Comparison of ENCODE assay signal across 25 mouse cellular contexts in genomic region chr9:28617666-28618065, GRCm38 (mm10).
DNase-seq lines count a peak whose midpoint lies in the region; ATAC-seq and TF ChIP-seq lines count a peak whose summit lies in the region.
"Had no signal": no experiment of that assay in that cellular context is flagged by ENCODE, and none has a peak within 500 bp of the region (broad histone marks: within the 10 kb centered on the region; RNA-seq: fewer than 3 reads in every experiment).

No protein-coding gene starts in this region.

- DNase-seq in left cerebral cortex, adult 2 months (ENCODE audit: extremely low spot score in 1 of 2, low spot score in 2 of 2): no peak
- no peak for DNase-seq in left cerebral cortex, postnatal 4 days
- peak; percentile 73 to 96 for DNase-seq in cerebellum, adult 2 months
- peak; percentile 73 to 75 for DNase-seq in cerebellum, postnatal 10 days
- DNase-seq in right cerebral cortex, postnatal 10 days (ENCODE audit: low spot score in 2 of 2): no peak
- no peak for DNase-seq in kidney, adult 9 months
- DNase-seq: adrenal gland, adult 2 months; adrenal gland, postnatal 25 days; embryo, embryonic 11 days; gastrocnemius, adult 2 months; gastrocnemius, postnatal 36 days; heart, adult 11 months; heart, postnatal 4 days; kidney, adult 18-20 months had no signal

- WGBS in cerebellum, adult 2 months: 8% methylated on average over 1 of the region's 1 CpGs

- TF ChIP-seq POLR2A in cerebellum, adult 2 months (IDR thresholded peaks at IDR 0.05; ENCODE audit: borderline replicate concordance, insufficient read depth, low read length): no peak

- no peaks in the 10 kb centered on the region for H3K27me3 ChIP-seq in cerebellum, adult 2 months (ENCODE audit: control insufficient read depth, insufficient read depth, low read length)
- H3K27me3 ChIP-seq: CH12.LX; embryonic facial prominence, embryonic 15.5 days; heart, embryonic 13.5 days; hindbrain, embryonic 12.5 days had no signal

- no peak for TF ChIP-seq CTCF in left cerebral cortex, adult 2 months (IDR thresholded peaks at IDR 0.05)
- TF ChIP-seq CTCF in cerebellum, adult 2 months (IDR thresholded peaks at IDR 0.05; ENCODE audit: borderline replicate concordance, insufficient read depth, low read depth, low read length): no peak

- H3K27ac ChIP-seq in left cerebral cortex, adult 2 months: peak overlapping the region; percentile 70; the same call in 1 of the 2 replicates
- H3K27ac ChIP-seq in cerebellum, adult 2 months (ENCODE audit: insufficient read depth, low read length): peak overlapping the region; percentile 96; the same call in 1 of the 2 replicates
- H3K27ac ChIP-seq: embryonic facial prominence, embryonic 15.5 days; forebrain, embryonic 10.5 days; gastrocnemius, adult 2 months; heart, embryonic 13.5 days; hindbrain, embryonic 12.5 days; hindbrain, postnatal 0 days had no signal

- intact Hi-C loops in left cerebral cortex, adult 2 months (cut with DNase I): no loop called here
- intact Hi-C loops in left cerebral cortex, postnatal 4 days (cut with DNase I): no loop called here

- peaks cover 29% of the 10 kb centered on the region; the same call in 1 of the 2 replicates for H3K4me1 ChIP-seq in cerebellum, adult 2 months (ENCODE audit: control insufficient read depth, insufficient read depth, low read length)
- H3K4me1 ChIP-seq: hindbrain, embryonic 12.5 days had no signal

- no peak for ATAC-seq in megakaryocyte, adult 5-6 weeks (ENCODE audit: poor library complexity, severe bottlenecking)
- ATAC-seq: activated CD4-positive, CD25-positive, alpha-beta regulatory T cell, adult 4 months; forebrain, embryonic 14.5 days; hindbrain, postnatal 0 days; Patski had no signal

- H3K4me3 ChIP-seq in left cerebral cortex, adult 2 months: no peak overlapping the region
- H3K4me3 ChIP-seq in cerebellum, adult 2 months (replicated peaks; ENCODE audit: insufficient read depth, low read depth, low read length): no peak overlapping the region
- H3K4me3 ChIP-seq: embryonic facial prominence, embryonic 15.5 days; erythroblast, embryonic 14.5 days; forebrain, embryonic 10.5 days; gastrocnemius, adult 2 months; heart, embryonic 13.5 days; hindbrain, embryonic 12.5 days had no signal

Comparison
In these comparisons a context has a peak if more than half of its experiments do, and no peak if none do; other contexts are left out.
1. DNase-seq: peak in cerebellum, adult 2 months (2 of 2) and cerebellum, postnatal 10 days (2 of 2); none in left cerebral cortex, adult 2 months (0 of 2), left cerebral cortex, postnatal 4 days (single experiment), right cerebral cortex, postnatal 10 days (0 of 2) and kidney, adult 9 months (single experiment).